Mouse (Mus musculus) midbrain, embryonic 14.5 days (tissue): ENCODE measurements around the gene Paip2b. TPM values are rescaled to one million over a fixed set of nuclear protein-coding genes. Genes with fewer than 3 reads are reported as not detected.
A peak's percentile ranks its signal among the peaks of the same experiment; 100 is the strongest.

ENCODE experiments used
- ATAC-seq: fragments of 200-750 bp; cut with Nextera tagmentation; 2 replicates; pipeline ENCODE4 v1.8.0; 2017; ENCODE audit warnings: moderate number of reproducible peaks, moderate library complexity; ENCODE audit not compliant: low FRiP score, low TSS enrichment
- DNase-seq: peaks from one replicate; pipeline ENCODE4 v3.0.0-alpha.2; 2015
- H3K27ac ChIP-seq: fragments of 300-500 bp; sonication (generic); replicated peaks from 2 replicates; pipeline ENCODE4 v1.5.1; 2014; ENCODE audit warnings: mild to moderate bottlenecking, low read depth, low read length, moderate library complexity
- H3K27me3 ChIP-seq: fragments of 300-500 bp; sonication (generic); 2 replicates; pipeline ENCODE4 v1.6.1; 2014; ENCODE audit warnings: low read length, control low read depth, mixed read lengths; ENCODE audit not compliant: control insufficient read depth, insufficient read depth
- H3K36me3 ChIP-seq: fragments of 300-500 bp; sonication (generic); 2 replicates; pipeline ENCODE4 v1.6.1; 2014; ENCODE audit warnings: low read length, control low read depth; ENCODE audit not compliant: control insufficient read depth, insufficient read depth
- H3K4me1 ChIP-seq: fragments of 300-500 bp; sonication (generic); 2 replicates; pipeline ENCODE4 v1.6.1; 2014; ENCODE audit warnings: mild to moderate bottlenecking, antibody characterized with exemption, low read length, control low read depth; ENCODE audit not compliant: control insufficient read depth, insufficient read depth
- H3K4me2 ChIP-seq: fragments of 300-500 bp; sonication (generic); 2 replicates; pipeline ENCODE4 v1.6.1; 2014; ENCODE audit warnings: mild to moderate bottlenecking, low read length, moderate library complexity
- H3K4me3 ChIP-seq: fragments of 300-500 bp; sonication (generic); replicated peaks from 2 replicates; pipeline ENCODE4 v1.5.1; 2014; ENCODE audit warnings: low read depth, low read length
- H3K9ac ChIP-seq: fragments of 300-500 bp; sonication (generic); replicated peaks from 2 replicates; pipeline ENCODE4 v1.6.1; 2014; ENCODE audit warnings: mild to moderate bottlenecking, low read length, moderate library complexity
- H3K9me3 ChIP-seq: fragments of 300-500 bp; sonication (generic); 2 replicates; pipeline ENCODE4 v1.6.1; 2016; ENCODE audit warnings: low read length, control low read depth, mixed read lengths; ENCODE audit not compliant: control insufficient read depth
- WGBS: fragments of 180-500 bp; shearing (Covaris S2); extraction: QIAGEN DNeasy Blood & Tissue Kit; methylation state at CpG from one replicate; pipeline ENCODE4 v1.1.7; 2014; 5-methylcytosine and 5-hydroxymethylcytosine counted together
- polyA plus RNA-seq: library from polyadenylated mRNA; unstranded; fragments of >200 nt; fragmentation: Nextera tagmentation; extraction: Ambion mirVana; gene quantifications from 2 replicates; pipeline ENCODE4 v1.2.1, GENCODE M21; 2014

Paip2b gene
- 25.7 and 35.4 TPM in 2 replicates for polyA plus RNA-seq

GRCm38 (mm10) chr6:83831606-83832123 is at the start of gene Paip2b:
Paip2b (minus strand) TSS chr6:83831741.
- peak within 1 kb of the TSS; percentile 90 for H3K27ac ChIP-seq
- no peaks in the 10 kb centered on the region for H3K27me3 ChIP-seq
- peaks cover 19% of the 10 kb centered on the region; the same call in 1 of the 2 replicates for H3K4me1 ChIP-seq
- peak within 1 kb of the TSS; percentile 80 for H3K9ac ChIP-seq
- DNase-seq (peak; percentile 99), ATAC-seq (peak; percentile 99)
- H3K4me2 ChIP-seq: peak within 1 kb of the TSS; percentile 61
- peak within 1 kb of the TSS; percentile 70 for H3K4me3 ChIP-seq
- H3K9me3 ChIP-seq: no peaks in the 10 kb centered on the region
- no peaks in the 10 kb centered on the region for H3K36me3 ChIP-seq
- WGBS: under 1% methylated on average over 37 of the region's 37 CpGs

- H3K9ac ChIP-seq: no peak overlapping the region
- H3K36me3 ChIP-seq: no peaks in the 10 kb centered on the region
- H3K4me2 ChIP-seq: no peak overlapping the region
- no peak overlapping the region for H3K4me3 ChIP-seq
- DNase-seq: peak; percentile 90
- H3K27ac ChIP-seq: no peak overlapping the region
- WGBS: 3% methylated on average over 4 of the region's 4 CpGs
- H3K4me1 ChIP-seq: no peaks in the 10 kb centered on the region
- H3K27me3 ChIP-seq: no peaks in the 10 kb centered on the region
- no peak for ATAC-seq
- H3K9me3 ChIP-seq: no peaks in the 10 kb centered on the region
These were observed 48.3 kb upstream of the Paip2b start for GRCm38 (mm10) chr6:83879815-83880214.

- WGBS: 2% methylated on average over 19 of the region's 19 CpGs
- H3K4me2 ChIP-seq: peak overlapping the region; percentile 99
- H3K4me3 ChIP-seq: peak overlapping the region; percentile 71
- H3K4me1 ChIP-seq: no peaks in the 10 kb centered on the region
- H3K27ac ChIP-seq: peak overlapping the region; percentile 45; the same call in 1 of the 2 replicates
- DNase-seq (peak; percentile 67), ATAC-seq (0 out of 2 replicates have a peak, but pooled peaks have one; percentile 32)
- H3K27me3 ChIP-seq: no peaks in the 10 kb centered on the region
- peak overlapping the region; percentile 65 for H3K9ac ChIP-seq
- H3K36me3 ChIP-seq: no peaks in the 10 kb centered on the region
- no peaks in the 10 kb centered on the region for H3K9me3 ChIP-seq
These were observed 36.4 kb upstream of the Paip2b start for GRCm38 (mm10) chr6:83867598-83868585.

GRCm38 (mm10) chr6:83866954-83867597 is 35.5 kb upstream of the Paip2b start, which contains the start of gene Zfp638:
Zfp638 (plus strand) TSS chr6:83867109.
- DNase-seq (peak; percentile 92), ATAC-seq (peak; percentile 95)
- Histone ChIP-seq H3K4me1 (no peaks in the 10 kb centered on the region), H3K9ac (peak within 1 kb of the TSS; percentile 65), H3K4me3 (peak within 1 kb of the TSS; percentile 71), H3K36me3 (no peaks in the 10 kb centered on the region), H3K4me2 (peak within 1 kb of the TSS; percentile 99), H3K27ac (peak within 1 kb of the TSS; percentile 45), H3K9me3 (no peaks in the 10 kb centered on the region), H3K27me3 (no peaks in the 10 kb centered on the region)
- WGBS: under 1% methylated on average over 50 of the region's 50 CpGs

GRCm38 (mm10) chr6:83866423-83866822 is 34.9 kb upstream of the Paip2b start:
- no peak for DNase-seq
- Histone ChIP-seq H3K36me3 (no peaks in the 10 kb centered on the region), H3K27me3 (no peaks in the 10 kb centered on the region), H3K4me2 (peak overlapping the region; percentile 99), H3K4me3 (peak overlapping the region; percentile 71; the same call in 1 of the 2 replicates), H3K9ac (no peak overlapping the region), H3K27ac (no peak overlapping the region), H3K4me1 (no peaks in the 10 kb centered on the region), H3K9me3 (no peaks in the 10 kb centered on the region)
- 41% methylated on average over 4 of the region's 4 CpGs for WGBS
- no peak; the same call in 1 of the 2 replicates for ATAC-seq

GRCm38 (mm10) chr6:83863538-83863937 is 32.0 kb upstream of the Paip2b start:
- no peaks in the 10 kb centered on the region for H3K36me3 ChIP-seq
- 70% methylated on average over 4 of the region's 4 CpGs for WGBS
- no peak overlapping the region for H3K9ac ChIP-seq
- ATAC-seq (no peak), DNase-seq (no peak)
- H3K27ac ChIP-seq: no peak overlapping the region
- no peak overlapping the region for H3K4me2 ChIP-seq
- no peak overlapping the region for H3K4me3 ChIP-seq
- H3K9me3 ChIP-seq: no peaks in the 10 kb centered on the region
- H3K27me3 ChIP-seq: no peaks in the 10 kb centered on the region
- no peaks in the 10 kb centered on the region for H3K4me1 ChIP-seq

GRCm38 (mm10) chr6:83860033-83860432 is 28.5 kb upstream of the Paip2b start:
- no peaks in the 10 kb centered on the region for H3K27me3 ChIP-seq
- 90% methylated on average over 9 of the region's 9 CpGs for WGBS
- no peak overlapping the region for H3K9ac ChIP-seq
- H3K4me1 ChIP-seq: no peaks in the 10 kb centered on the region
- no peak for DNase-seq
- H3K27ac ChIP-seq: no peak overlapping the region
- H3K4me3 ChIP-seq: no peak overlapping the region
- no peaks in the 10 kb centered on the region for H3K9me3 ChIP-seq
- H3K36me3 ChIP-seq: no peaks in the 10 kb centered on the region
- H3K4me2 ChIP-seq: no peak overlapping the region
- no peak for ATAC-seq

GRCm38 (mm10) chr6:83857476-83857875 is 25.9 kb upstream of the Paip2b start:
- no peaks in the 10 kb centered on the region for H3K9me3 ChIP-seq

More at GRCm38 (mm10) chr6:83857476-83857875, 25.9 kb upstream of the Paip2b start:
- no peak overlapping the region for H3K9ac ChIP-seq
- H3K27ac ChIP-seq: no peak overlapping the region
- no peaks in the 10 kb centered on the region for H3K36me3 ChIP-seq
- no peak overlapping the region for H3K4me2 ChIP-seq
- no peak overlapping the region for H3K4me3 ChIP-seq
- WGBS: 36% methylated on average over 5 of the region's 5 CpGs
- ATAC-seq (no peak), DNase-seq (no peak)
- no peaks in the 10 kb centered on the region for H3K27me3 ChIP-seq
- H3K4me1 ChIP-seq: no peaks in the 10 kb centered on the region
